Comparison of ENCODE assay signal across 21 mouse cellular contexts in the genomic region with DNA sequence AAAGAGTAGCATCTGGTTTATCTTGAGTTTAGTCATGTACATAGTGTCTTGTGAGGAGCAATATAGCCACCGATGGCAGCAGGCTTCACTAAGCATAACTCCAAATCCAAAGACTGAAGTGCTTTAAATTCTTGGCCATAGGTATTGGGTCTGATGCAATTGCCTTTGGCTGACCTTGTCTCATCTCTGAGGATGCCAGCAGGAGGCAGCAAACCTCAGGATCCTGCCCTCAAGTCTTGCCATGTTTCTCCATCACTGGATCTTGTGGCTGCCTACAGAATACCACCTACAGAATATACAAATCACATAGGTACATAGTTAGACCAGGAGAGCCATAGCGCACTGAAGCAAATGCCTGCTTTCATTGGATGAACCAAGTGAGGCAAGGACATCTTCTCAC. TPM values are rescaled to one million over a fixed set of nuclear protein-coding genes. Genes with fewer than 3 reads are reported as not detected.
DNase-seq lines count a peak whose midpoint lies in the region; ATAC-seq and TF ChIP-seq lines count a peak whose summit lies in the region.
"Had no signal": no experiment of that assay in that cellular context is flagged by ENCODE, and none has a peak within 500 bp of the region (broad histone marks: within the 10 kb centered on the region; RNA-seq: fewer than 3 reads in every experiment).

No protein-coding gene starts in this region.

- H3K36me3 ChIP-seq in kidney, embryonic 14.5 days (ENCODE audit: control insufficient read depth, insufficient read depth, low read length): no peaks in the 10 kb centered on the region
- H3K36me3 ChIP-seq in CH12.LX (replicated peaks in 1 of 2; ENCODE audit: control insufficient read depth in 1 of 2, insufficient read depth in 1 of 2, low read length in 1 of 2): no peaks in the 10 kb centered on the region
- H3K36me3 ChIP-seq: embryonic facial prominence, embryonic 15.5 days; forebrain, embryonic 12.5 days; hindbrain, embryonic 15.5 days; midbrain, embryonic 12.5 days had no signal

- dilution Hi-C loops in CH12.LX (cut with MboI; ENCODE audit: extremely low pct_ligation_motif_present, extremely low pct_unique_long_range_greater_than_20kb, low sequenced_read_pairs): no loop called here

- in situ Hi-C loops in CH12.LX (cut with MboI; ENCODE audit: low pct_ligation_motif_present, low pct_unique_long_range_greater_than_20kb, low sequenced_read_pairs): loop anchor here (25.0 kb wide), 1 partner anchor 380 kb away; no protein-coding TSS in a partner anchor

- 0 out of 2 replicates have a peak, but pooled peaks cover 4% of the 10 kb centered on the region for H3K27me3 ChIP-seq in kidney, embryonic 14.5 days (ENCODE audit: control insufficient read depth, insufficient read depth, low read length)
- no peaks in the 10 kb centered on the region for H3K27me3 ChIP-seq in CH12.LX (replicated peaks)
- H3K27me3 ChIP-seq: hindbrain, embryonic 15.5 days had no signal

- H3K27ac ChIP-seq in kidney, embryonic 14.5 days (ENCODE audit: low read depth, low read length): no peak overlapping the region
- no peak overlapping the region for H3K27ac ChIP-seq in CH12.LX (ENCODE audit: insufficient read depth, low read depth)
- H3K27ac ChIP-seq in embryonic fibroblast, embryonic 13.5 days (ENCODE audit: insufficient read depth, low read length): no peak overlapping the region
- H3K27ac ChIP-seq: embryonic facial prominence, embryonic 15.5 days; forebrain, embryonic 12.5 days; hindbrain, embryonic 15.5 days; midbrain, embryonic 12.5 days had no signal

- H3K4me2 ChIP-seq in kidney, embryonic 14.5 days (replicated peaks; ENCODE audit: low read depth, low read length): no peak overlapping the region
- H3K4me2 ChIP-seq in CH12.LX (ENCODE audit: insufficient read depth, low read depth, poor library complexity, severe bottlenecking): no peak overlapping the region
- H3K4me2 ChIP-seq: embryonic facial prominence, embryonic 15.5 days; forebrain, embryonic 12.5 days; hindbrain, embryonic 15.5 days; midbrain, embryonic 12.5 days had no signal

- peak; percentile 19 for DNase-seq in embryo, embryonic 11 days
- DNase-seq in embryo, embryonic 10.5 days (ENCODE audit: low spot score): no peak
- peak; percentile 31 to 36 for DNase-seq in kidney, postnatal 4 days
- DNase-seq in CH12.LX (ENCODE audit: extremely low read depth): peak; percentile 59
- no peak for DNase-seq in urinary bladder, postnatal 10 days (ENCODE audit: low spot score)
- no peak for DNase-seq in adrenal gland, postnatal 4 days (ENCODE audit: low spot score in 2 of 2)
- DNase-seq: adrenal gland, adult 2 months; cerebellum, adult 9-11 months; heart, adult 18-20 months; heart, postnatal 10 days; kidney, adult 9 months; layer of hippocampus, adult 9-11 months; liver; lung, postnatal 14 days; thymus, postnatal 25 days had no signal

- no peak overlapping the region for H3K9ac ChIP-seq in kidney, embryonic 14.5 days (ENCODE audit: low read depth, low read length)
- no peak overlapping the region for H3K9ac ChIP-seq in CH12.LX (ENCODE audit: insufficient read depth, low read depth)
- H3K9ac ChIP-seq: embryonic facial prominence, embryonic 15.5 days; forebrain, embryonic 12.5 days; hindbrain, embryonic 15.5 days; midbrain, embryonic 12.5 days had no signal

- TF ChIP-seq CTCF in CH12.LX (conservative IDR thresholded peaks at IDR 0.05 in 1 of 2, IDR thresholded peaks at IDR 0.05 in 1 of 2; ENCODE audit: low read depth in 2 of 2, low read length in 2 of 2): peak in 1 of 2 experiments; percentile 77; a peak in 3 of 4 replicates
- peak; percentile 29; the same call in 1 of the 2 replicates for TF ChIP-seq CTCF in embryonic fibroblast, embryonic 13.5 days (IDR thresholded peaks at IDR 0.05; ENCODE audit: borderline replicate concordance, insufficient read depth, low read length)

- no peak overlapping the region for H3K4me3 ChIP-seq in kidney, embryonic 14.5 days (ENCODE audit: low read length)
- no peak overlapping the region for H3K4me3 ChIP-seq in CH12.LX (replicated peaks in 1 of 3; ENCODE audit: low read depth in 2 of 3, low read length in 2 of 3, poor library complexity in 1 of 3)
- H3K4me3 ChIP-seq in embryonic fibroblast, embryonic 13.5 days (ENCODE audit: insufficient read depth, low read length): no peak overlapping the region
- H3K4me3 ChIP-seq: embryonic facial prominence, embryonic 15.5 days; forebrain, embryonic 12.5 days; hindbrain, embryonic 15.5 days; midbrain, embryonic 12.5 days had no signal

- no peaks in the 10 kb centered on the region for H3K4me1 ChIP-seq in kidney, embryonic 14.5 days (ENCODE audit: control insufficient read depth, insufficient read depth, low read length)
- no peaks in the 10 kb centered on the region for H3K4me1 ChIP-seq in CH12.LX (ENCODE audit: control insufficient read depth in 1 of 2, insufficient read depth in 2 of 2)
- H3K4me1 ChIP-seq in embryonic fibroblast, embryonic 13.5 days (ENCODE audit: control insufficient read depth, insufficient read depth, low read length): no peaks in the 10 kb centered on the region
- H3K4me1 ChIP-seq: embryonic facial prominence, embryonic 15.5 days; forebrain, embryonic 12.5 days had no signal

- WGBS in kidney, embryonic 14.5 days: 81% methylated on average over 2 of the region's 2 CpGs

- ATAC-seq in kidney, embryonic 14.5 days (ENCODE audit: low FRiP score, low TSS enrichment): no peak

- H3K9me3 ChIP-seq in kidney, embryonic 14.5 days (ENCODE audit: control insufficient read depth, low read length): no peaks in the 10 kb centered on the region
- H3K9me3 ChIP-seq in CH12.LX (replicated peaks; ENCODE audit: low read length): no peaks in the 10 kb centered on the region
- H3K9me3 ChIP-seq: embryonic facial prominence, embryonic 15.5 days; forebrain, embryonic 12.5 days; hindbrain, embryonic 15.5 days; midbrain, embryonic 12.5 days had no signal

- H3K79me2 ChIP-seq in CH12.LX (replicated peaks; ENCODE audit: control insufficient read depth, extremely low read depth, insufficient read depth, poor library complexity, severe bottlenecking): no peaks in the 10 kb centered on the region

- TF ChIP-seq POLR2A in CH12.LX (IDR thresholded peaks at IDR 0.05; ENCODE audit: low read depth, low read length): no peak
- TF ChIP-seq POLR2A in embryonic fibroblast, embryonic 13.5 days (IDR thresholded peaks at IDR 0.05; ENCODE audit: low read depth, low read length): no peak

- no peak for TF ChIP-seq EP300 in CH12.LX (IDR thresholded peaks at IDR 0.05; ENCODE audit: low read length)

- TF ChIP-seq RAD21 in CH12.LX (IDR thresholded peaks at IDR 0.05; ENCODE audit: low read depth, low read length): peak; percentile 69

TF ChIP-seq in CH12.LX, 34 proteins besides CTCF, POLR2A, EP300 and RAD21:
- TF ChIP-seq SMC3 (IDR thresholded peaks at IDR 0.05; ENCODE audit: low read depth, low read length): peak; percentile 80
- TF ChIP-seq NELFE (IDR thresholded peaks at IDR 0.05; ENCODE audit: low read depth, low read length): 0 out of 2 replicates have a peak, but pooled peaks have one; percentile 15
- no peak for TF ChIP-seq ELF1 (IDR thresholded peaks at IDR 0.05; ENCODE audit: low read depth, low read length)
TF ChIP-seq in CH12.LX: peak in this region for 2.

RNA-seq across cellular contexts. Expression of a gene that starts 7.5 kb away (rescaled TPM):
- 38.6 and 39.3 TPM in 2 replicates for polyA plus RNA-seq in kidney, embryonic 14.5 days (2014; fragmentation: Nextera tagmentation; extraction: Ambion mirVana)
- not detected in 2 replicates for total RNA-seq in CH12.LX (2012; rRNA removed)
- total RNA-seq in CH12.LX (2014; rRNA removed): not detected in 2 replicates
- not detected in 2 replicates for polyA plus RNA-seq in CH12.LX (2012; ENCODE audit: insufficient read length, low read depth)
- polyA plus RNA-seq in embryonic fibroblast, embryonic 13.5 days (2011; ENCODE audit: insufficient read length, low read depth, missing spikeins): 18.2 and 23.8 TPM in 2 replicates
- 10 to 100 TPM in 1 of 2 experiments, 1 to 10 TPM in 1; 8.6 to 13.4 TPM for total RNA-seq in adrenal gland, postnatal 4 days (2021)

Comparison
In these comparisons a context has a peak if more than half of its experiments do, and no peak if none do; other contexts are left out.
1. DNase-seq: peak in embryo, embryonic 11 days (single experiment), kidney, postnatal 4 days (2 of 2) and CH12.LX (single experiment); none in embryo, embryonic 10.5 days (single experiment), urinary bladder, postnatal 10 days (single experiment) and adrenal gland, postnatal 4 days (0 of 2).
2. RNA of a gene that starts 7.5 kb away (polyA plus RNA-seq): 38.6 to 39.3 TPM in kidney, embryonic 14.5 days and 18.2 to 23.8 TPM in embryonic fibroblast, embryonic 13.5 days; not detected in CH12.LX; every median in the first group is over 10 times any median in the second.